Mouse (Mus musculus) intestine, embryonic 14.5 days (tissue): ENCODE data around the gene Fut2. TPM values are rescaled to one million over a fixed set of nuclear protein-coding genes. Genes with fewer than 3 reads are reported as not detected.

ENCODE experiments used
- ATAC-seq: fragments of 200-750 bp; cut with Nextera tagmentation; replicated peaks from 2 replicates; pipeline ENCODE4 v1.8.0; 2017; ENCODE audit warnings: low read depth, moderate number of reproducible peaks, moderate TSS enrichment, moderate library complexity; ENCODE audit not compliant: low FRiP score, low TSS enrichment
- DNase-seq: peaks from one replicate; pipeline ENCODE4 v3.0.0-alpha.2; 2018; ENCODE audit warnings: low spot score
- H3K27ac ChIP-seq: fragments of 300-500 bp; sonication (generic); 2 replicates; pipeline ENCODE4 v1.5.1; 2014; ENCODE audit warnings: low read depth, mild to moderate bottlenecking, control low read depth
- H3K27me3 ChIP-seq: fragments of 300-500 bp; sonication (generic); replicated peaks from 2 replicates; pipeline ENCODE4 v1.6.1; 2014; ENCODE audit warnings: low read length, control low read depth; ENCODE audit not compliant: control insufficient read depth, insufficient read depth
- H3K36me3 ChIP-seq: fragments of 300-500 bp; sonication (generic); 2 replicates; pipeline ENCODE4 v1.6.1; 2014; ENCODE audit warnings: low read length, control low read depth; ENCODE audit not compliant: control insufficient read depth, insufficient read depth
- H3K4me1 ChIP-seq: fragments of 300-500 bp; sonication (generic); replicated peaks from 2 replicates; pipeline ENCODE4 v1.6.1; 2014; ENCODE audit warnings: low read length, control low read depth, mixed read lengths; ENCODE audit not compliant: control insufficient read depth, insufficient read depth
- H3K4me2 ChIP-seq: fragments of 300-500 bp; sonication (generic); 2 replicates; pipeline ENCODE4 v1.6.1; 2014; ENCODE audit warnings: low read length
- H3K4me3 ChIP-seq: fragments of 300-500 bp; sonication (generic); 2 replicates; pipeline ENCODE4 v1.5.1; 2014; ENCODE audit warnings: low read depth, low read length, control low read depth, mixed read lengths
- H3K9ac ChIP-seq: fragments of 300-500 bp; sonication (generic); 2 replicates; pipeline ENCODE4 v1.6.1; 2014; ENCODE audit warnings: mild to moderate bottlenecking, low read length
- H3K9me3 ChIP-seq: fragments of 300-500 bp; sonication (generic); 2 replicates; pipeline ENCODE4 v1.6.1; 2016; ENCODE audit warnings: low read length, control low read depth; ENCODE audit not compliant: control insufficient read depth
- WGBS: fragments of 180-500 bp; shearing (Covaris S2); extraction: QIAGEN DNeasy Blood & Tissue Kit; methylation state at CpG from one replicate; pipeline ENCODE4 v1.1.7; 2014; 5-methylcytosine and 5-hydroxymethylcytosine counted together
- polyA plus RNA-seq: library from polyadenylated mRNA; unstranded; fragments of >200 nt; fragmentation: Nextera tagmentation; extraction: Ambion mirVana; gene quantifications from 2 replicates; pipeline ENCODE4 v1.2.1, GENCODE M21; 2014

Fut2 gene
- polyA plus RNA-seq, 1 experiment from 2014 or later = 7.9 TPM

GRCm38 (mm10) chr7:45640191-45640957 is 25.8 kb downstream of the Fut2 start:
- ATAC-seq = no peak
- H3K4me3 ChIP-seq = no peak overlapping the region
- peaks cover 6% of the 10 kb centered on the region; the same call in 1 of the 2 replicates for H3K36me3 ChIP-seq
- no peak for DNase-seq
- H3K4me1 ChIP-seq = peaks cover 37% of the 10 kb centered on the region
- no peak overlapping the region for H3K4me2 ChIP-seq
- H3K9me3 ChIP-seq = no peaks in the 10 kb centered on the region
- H3K27ac ChIP-seq = no peak overlapping the region
- H3K9ac ChIP-seq = no peak overlapping the region
- H3K27me3 ChIP-seq = no peaks in the 10 kb centered on the region
- 80% methylated on average over 19 of the region's 19 CpGs for WGBS

- Histone ChIP-seq H3K27me3 (no peaks in the 10 kb centered on the region), H3K9me3 (no peaks in the 10 kb centered on the region), H3K36me3 (peaks cover 6% of the 10 kb centered on the region; the same call in 1 of the 2 replicates), H3K4me3 (no peak within 1 kb of the TSS), H3K4me1 (peaks cover 36% of the 10 kb centered on the region), H3K9ac (no peak within 1 kb of the TSS), H3K27ac (no peak within 1 kb of the TSS), H3K4me2 (no peak within 1 kb of the TSS)
- 33% methylated on average over 19 of the region's 19 CpGs for WGBS
- ATAC-seq (no peak), DNase-seq (no peak)
These were observed 26.6 kb downstream of the Fut2 start, which contains the start of gene Mamstr for GRCm38 (mm10) chr7:45639561-45640027. Gene Mamstr, plus strand, starts transcription at chr7:45639977.

GRCm38 (mm10) chr7:45638623-45639401 is 27.4 kb downstream of the Fut2 start:
- Histone ChIP-seq H3K4me3 (peak overlapping the region; percentile 25), H3K27ac (no peak overlapping the region), H3K4me1 (peaks cover 33% of the 10 kb centered on the region), H3K27me3 (no peaks in the 10 kb centered on the region), H3K4me2 (peak overlapping the region; percentile 58), H3K36me3 (peaks cover 6% of the 10 kb centered on the region; the same call in 1 of the 2 replicates), H3K9ac (peak overlapping the region; percentile 29; the same call in 1 of the 2 replicates), H3K9me3 (no peaks in the 10 kb centered on the region)
- WGBS = 19% methylated on average over 29 of the region's 29 CpGs
- ATAC-seq = peak; percentile 85
- DNase-seq = peak; percentile 91

GRCm38 (mm10) chr7:45637710-45638109 is 28.5 kb downstream of the Fut2 start:
- 94% methylated on average over 6 of the region's 6 CpGs for WGBS
- no peak overlapping the region for H3K4me3 ChIP-seq
- no peak overlapping the region for H3K27ac ChIP-seq
- no peaks in the 10 kb centered on the region for H3K9me3 ChIP-seq
- peaks cover 6% of the 10 kb centered on the region; the same call in 1 of the 2 replicates for H3K36me3 ChIP-seq
- H3K9ac ChIP-seq = no peak overlapping the region
- no peak for ATAC-seq
- H3K27me3 ChIP-seq = 0 out of 2 replicates have a peak, but pooled peaks cover 2% of the 10 kb centered on the region
- H3K4me2 ChIP-seq = peak overlapping the region; percentile 58
- DNase-seq = no peak
- H3K4me1 ChIP-seq = peaks cover 29% of the 10 kb centered on the region

- ATAC-seq (no peak), DNase-seq (no peak)
- Histone ChIP-seq H3K36me3 (peaks cover 6% of the 10 kb centered on the region; the same call in 1 of the 2 replicates), H3K27me3 (0 out of 2 replicates have a peak, but pooled peaks cover 2% of the 10 kb centered on the region), H3K4me1 (peaks cover 12% of the 10 kb centered on the region), H3K9ac (no peak overlapping the region), H3K9me3 (no peaks in the 10 kb centered on the region), H3K4me3 (no peak overlapping the region), H3K27ac (peak overlapping the region; percentile 36; the same call in 1 of the 2 replicates), H3K4me2 (no peak overlapping the region)
- WGBS = 76% methylated on average over 15 of the region's 15 CpGs
These were observed 30.2 kb downstream of the Fut2 start for GRCm38 (mm10) chr7:45635711-45636688.

GRCm38 (mm10) chr7:45634946-45635681 is 31.1 kb downstream of the Fut2 start:
- H3K4me3 ChIP-seq = no peak overlapping the region
- H3K27me3 ChIP-seq = 0 out of 2 replicates have a peak, but pooled peaks cover 2% of the 10 kb centered on the region
- DNase-seq (no peak), ATAC-seq (no peak)
- peaks cover 6% of the 10 kb centered on the region; the same call in 1 of the 2 replicates for H3K36me3 ChIP-seq
- 87% methylated on average over 11 of the region's 11 CpGs for WGBS
- H3K9ac ChIP-seq = no peak overlapping the region
- H3K27ac ChIP-seq = peak overlapping the region; percentile 27; the same call in 1 of the 2 replicates
- H3K4me1 ChIP-seq = peaks cover 7% of the 10 kb centered on the region
- no peaks in the 10 kb centered on the region for H3K9me3 ChIP-seq
- H3K4me2 ChIP-seq = no peak overlapping the region

GRCm38 (mm10) chr7:45632499-45632898 is 33.7 kb downstream of the Fut2 start:
- peak overlapping the region; percentile 30; the same call in 1 of the 2 replicates for H3K9ac ChIP-seq
- H3K27ac ChIP-seq = no peak overlapping the region
- 25% methylated on average over 35 of the region's 35 CpGs for WGBS
- H3K4me1 ChIP-seq = no peaks in the 10 kb centered on the region
- ATAC-seq = no peak
- H3K36me3 ChIP-seq = peaks cover 6% of the 10 kb centered on the region; the same call in 1 of the 2 replicates
- H3K4me2 ChIP-seq = peak overlapping the region; percentile 43
- peak overlapping the region; percentile 3; the same call in 1 of the 2 replicates for H3K4me3 ChIP-seq
- no peaks in the 10 kb centered on the region for H3K9me3 ChIP-seq
- DNase-seq = no peak
- 0 out of 2 replicates have a peak, but pooled peaks cover 7% of the 10 kb centered on the region for H3K27me3 ChIP-seq
